Mouse (Mus musculus) ES-Bruce4 (cell line): Measurements from ENCODE around the gene Plek2.

Source experiments
- CTCF ChIP-seq: IDR thresholded peaks from one replicate; pipeline ENCODE4 v1.8.1; 2011; ENCODE audit warnings: low read depth, low read length
- EP300 ChIP-seq: IDR thresholded peaks from 2 replicates; pipeline ENCODE4 v1.6.1; 2011; ENCODE audit warnings: low read depth, low read length; ENCODE audit not compliant: insufficient read depth

DNA sequence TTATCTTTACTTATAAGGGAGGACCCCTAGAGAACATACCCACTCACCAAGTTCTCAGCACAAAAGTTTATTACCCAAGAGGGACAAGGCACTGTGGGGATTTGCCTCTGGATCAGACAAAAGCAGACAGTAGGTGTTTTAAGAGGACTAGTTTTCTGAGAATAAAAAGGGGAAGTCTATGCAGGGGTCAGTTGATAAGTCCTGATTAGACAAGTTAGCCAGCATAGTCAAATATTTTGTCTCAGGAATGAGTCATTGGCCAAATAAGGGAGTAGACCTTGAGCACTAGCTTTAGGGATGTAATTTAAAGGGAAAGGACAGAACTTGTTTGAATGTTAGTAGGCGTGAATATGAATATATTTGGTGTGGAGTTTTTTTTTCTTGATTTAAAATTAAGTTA, 38.6 kb downstream of the Plek2 start:
- TF ChIP-seq EP300 (no peak), CTCF (no peak)
